Mouse (Mus musculus) WW6 (cell line): ENCODE data around the gene Nodal.
"Not testable (repeated sequence)": the region's sequence is repeated elsewhere in the genome, so short reads cannot be mapped to it uniquely, and the experiment has no call there.

Experiments
- DNase-seq: peaks from one replicate; pipeline ENCODE4 v3.0.0-alpha.2; 2013; ENCODE audit warnings: low read depth, low spot score

Nodal gene

DNA sequence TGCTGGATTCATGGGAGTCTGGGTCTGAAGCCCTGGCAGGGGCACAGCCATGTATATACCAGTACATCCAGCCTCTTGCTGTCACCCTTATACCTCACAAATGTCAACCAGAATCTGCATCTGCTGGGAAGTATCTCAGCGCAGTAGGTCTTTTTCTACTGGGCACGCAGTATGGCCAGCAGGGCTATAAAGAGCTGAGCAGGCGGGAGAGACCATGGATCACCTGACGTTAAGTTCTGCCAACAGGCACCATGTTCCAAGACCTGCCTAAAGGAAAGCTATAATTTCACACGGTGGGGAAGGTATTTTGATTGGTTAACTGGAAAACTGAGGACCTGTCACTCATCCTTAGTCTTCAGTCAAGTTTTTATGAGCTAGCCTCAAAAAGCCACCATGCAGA is 11.3 kb downstream of the Nodal start:
- no peak for DNase-seq

DNA sequence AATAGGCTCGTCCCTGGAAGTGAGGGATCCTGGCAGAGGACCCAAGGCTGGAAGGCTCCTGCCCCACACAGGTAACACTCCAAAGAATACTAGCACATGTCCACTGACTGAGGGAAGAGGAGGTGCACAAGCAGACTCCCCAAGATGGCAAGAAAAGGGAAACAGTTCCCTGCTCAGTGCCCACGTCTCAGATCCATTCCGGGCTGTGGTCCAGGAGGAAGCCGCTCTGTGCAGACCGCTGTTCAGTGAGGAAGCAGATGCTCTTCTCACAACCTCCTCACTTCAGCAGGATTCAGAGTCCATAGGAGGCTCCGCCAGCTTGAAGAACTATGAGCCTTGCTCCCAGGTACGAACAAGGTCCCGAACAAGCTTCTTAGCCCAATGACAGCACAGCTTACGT is 13.6 kb downstream of the Nodal start:
- DNase-seq, result no peak

- no peak for DNase-seq
Measured at GRCm38 (mm10) chr10:61440202-61440800, 22.5 kb downstream of the Nodal start.

DNA sequence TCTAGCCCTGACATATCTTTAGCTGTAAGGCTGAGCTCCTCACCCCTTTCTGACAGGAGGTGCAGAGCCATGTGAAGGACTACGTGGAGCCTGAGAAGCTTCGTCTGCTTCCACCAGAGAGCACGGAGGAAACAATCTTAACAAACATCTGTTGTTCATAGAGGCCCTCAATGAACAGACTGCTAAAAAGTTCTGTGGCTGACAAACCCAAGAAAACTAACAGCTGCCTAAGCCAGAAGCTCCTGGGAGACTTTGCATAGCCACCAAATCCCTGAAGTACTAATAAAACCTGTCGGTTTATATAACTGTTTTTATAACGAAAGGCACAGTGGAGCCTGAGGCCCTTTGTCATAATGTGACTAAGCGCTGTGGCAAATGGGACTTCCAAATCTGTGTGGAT is 25.7 kb downstream of the Nodal start:
- no peak for DNase-seq

GRCm38 (mm10) chr10:61443876-61444275 is 26.1 kb downstream of the Nodal start:
- DNase-seq, result no peak

- no peak for DNase-seq
Measured at GRCm38 (mm10) chr10:61445016-61445415, 27.2 kb downstream of the Nodal start.

DNA sequence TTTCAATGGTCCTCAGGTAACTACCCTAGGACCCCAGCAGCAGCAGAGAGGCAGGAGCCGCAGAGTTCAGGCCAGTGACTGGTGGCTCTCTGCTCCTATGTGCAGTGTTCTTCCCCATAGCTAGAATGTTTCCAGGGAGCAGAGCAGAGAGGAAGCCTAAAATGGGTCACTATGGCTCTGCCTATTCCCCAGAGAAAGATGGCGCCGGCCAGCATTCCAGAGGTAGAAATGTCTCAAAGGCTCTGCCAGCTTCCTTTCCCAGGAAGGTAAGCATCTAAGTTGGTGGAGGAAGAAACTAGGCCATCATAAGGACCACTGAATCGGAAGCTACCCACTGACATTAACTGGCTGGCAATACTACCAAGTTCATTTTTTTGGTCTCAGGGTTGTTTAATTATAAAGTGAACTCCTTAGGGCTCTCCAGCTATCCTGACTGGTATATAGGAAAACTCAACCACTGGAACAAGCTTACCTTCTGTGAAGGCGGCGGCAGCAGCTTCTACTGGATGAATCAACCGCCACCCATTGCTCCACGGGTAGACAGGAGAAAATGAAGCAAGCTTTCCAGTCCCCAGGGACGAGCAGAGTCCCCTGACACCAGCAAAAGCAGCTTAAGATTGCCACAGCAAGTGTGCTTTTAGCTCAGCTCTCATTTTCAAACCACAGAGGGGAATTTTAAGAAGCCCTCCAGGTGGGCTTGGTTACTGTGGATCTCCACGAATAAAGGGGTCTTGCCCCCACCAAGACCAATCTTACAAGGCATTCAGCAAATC is 30.0 kb downstream of the Nodal start:
- no peak for DNase-seq

DNA sequence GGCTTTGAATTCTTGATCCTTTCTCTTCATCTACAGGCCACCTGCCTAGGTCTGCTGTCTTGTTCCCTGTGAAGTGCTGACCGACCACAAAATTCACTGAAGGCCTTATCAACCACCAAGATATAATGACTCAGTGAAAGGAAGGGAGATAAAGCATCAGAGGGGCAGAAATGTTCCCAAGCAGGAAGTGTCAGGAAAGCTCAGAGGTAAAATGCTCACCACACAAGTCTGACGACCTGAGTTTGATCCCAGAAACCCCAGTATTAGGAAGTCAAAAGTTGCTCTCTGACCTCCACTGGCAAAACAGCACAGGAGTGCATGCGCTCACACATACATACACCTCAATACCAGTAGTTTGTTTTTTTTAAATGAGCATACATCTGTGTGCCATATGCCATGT is 31.1 kb downstream of the Nodal start:
- no peak for DNase-seq

GRCm38 (mm10) chr10:61451463-61451930 is 33.7 kb downstream of the Nodal start:
- no peak for DNase-seq

- DNase-seq, result no peak
Measured at GRCm38 (mm10) chr10:61451931-61452617, 34.3 kb downstream of the Nodal start.

DNA sequence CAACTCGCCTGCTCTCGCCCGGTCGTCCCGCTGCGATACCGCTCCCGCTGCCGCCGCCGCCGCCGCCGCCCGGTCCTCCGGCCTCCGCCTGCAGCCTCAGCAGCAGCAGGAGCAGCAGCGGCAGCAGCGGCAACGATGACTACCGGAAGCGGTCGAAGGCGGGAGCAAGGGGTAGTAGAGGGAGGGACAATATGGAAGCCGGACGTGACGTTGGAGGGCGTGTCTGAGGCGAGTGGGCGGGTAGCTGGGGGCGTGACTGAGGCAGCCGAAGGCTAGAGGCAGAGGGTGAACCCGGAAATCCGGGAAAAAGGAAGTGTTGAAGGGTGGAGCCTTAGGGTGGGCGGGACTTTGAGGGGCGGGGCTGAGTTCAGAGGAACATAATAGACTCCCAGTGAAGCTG is 34.9 kb downstream of the Nodal start, which contains the start of gene Eif4ebp2:
Gene Eif4ebp2, minus strand, starts transcription at position 17 of the 400 bp plus-strand sequence.
- DNase-seq, result peak; percentile 93

GRCm38 (mm10) chr10:61453171-61453570 is 35.4 kb downstream of the Nodal start:
- DNase-seq, result not testable (repeated sequence)

GRCm38 (mm10) chr10:61457182-61457581 is 39.4 kb downstream of the Nodal start:
- DNase-seq, result no peak

DNA sequence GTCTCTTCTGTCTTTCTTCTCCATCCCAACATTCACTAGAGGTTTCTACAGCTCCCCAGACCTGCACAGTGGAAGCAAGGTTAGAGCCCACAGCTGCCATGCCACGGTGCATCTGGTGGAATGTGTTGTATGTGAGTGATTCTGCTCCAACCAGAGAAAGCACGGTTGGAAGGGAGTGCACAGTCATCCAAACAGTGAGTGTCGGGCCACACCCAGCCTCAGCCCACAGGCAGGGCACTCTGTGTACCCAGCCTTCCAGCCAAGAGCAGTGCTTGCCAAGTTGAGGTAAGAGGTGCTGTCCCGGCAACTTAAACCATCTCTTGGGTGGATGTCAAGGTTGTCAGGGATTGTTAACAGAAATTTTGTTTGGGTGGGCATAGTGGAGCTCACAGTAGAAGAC is 47.2 kb downstream of the Nodal start:
- no peak for DNase-seq

DNA sequence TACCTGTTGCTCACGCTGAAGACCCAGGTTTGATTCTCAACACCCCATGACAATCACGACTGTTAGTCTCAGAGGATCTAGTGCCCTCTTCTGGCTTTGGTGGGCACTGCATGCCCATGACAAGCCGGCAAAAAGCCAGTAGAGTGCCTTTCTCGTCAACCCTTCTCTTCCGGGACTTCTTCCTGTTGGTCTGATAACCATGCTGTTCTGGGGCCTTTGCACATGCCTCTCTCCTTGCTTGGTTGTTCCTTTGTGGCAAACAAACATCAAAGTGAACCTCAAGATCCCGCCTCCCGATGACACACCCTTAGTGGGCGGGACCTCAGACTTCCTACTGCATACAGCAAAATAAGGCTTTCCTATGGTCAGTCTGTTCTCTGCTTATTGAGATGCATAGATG is 48.5 kb downstream of the Nodal start:
- no peak for DNase-seq

DNA sequence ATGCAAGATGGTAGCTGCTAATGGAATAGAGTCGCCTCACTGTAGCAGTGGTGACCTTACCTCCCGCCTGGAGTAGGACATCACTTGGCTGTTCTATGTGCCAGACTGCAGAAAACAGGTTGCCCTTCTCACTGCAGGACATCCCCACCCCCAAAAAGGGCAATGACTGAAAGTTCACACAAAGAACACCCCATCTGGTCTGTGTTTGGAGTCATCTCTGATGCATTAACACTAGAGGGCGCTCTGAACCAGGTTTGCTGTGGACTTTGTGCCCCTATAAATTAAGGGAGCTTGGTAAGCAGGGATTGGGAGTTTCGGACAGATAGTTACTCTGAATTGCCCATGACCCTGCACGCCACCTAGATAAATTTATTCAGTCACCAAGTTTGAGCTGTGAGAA is 49.1 kb downstream of the Nodal start:
- DNase-seq, result no peak

GRCm38 (mm10) chr10:61468900-61469299 is 51.1 kb downstream of the Nodal start:
- no peak for DNase-seq

DNA sequence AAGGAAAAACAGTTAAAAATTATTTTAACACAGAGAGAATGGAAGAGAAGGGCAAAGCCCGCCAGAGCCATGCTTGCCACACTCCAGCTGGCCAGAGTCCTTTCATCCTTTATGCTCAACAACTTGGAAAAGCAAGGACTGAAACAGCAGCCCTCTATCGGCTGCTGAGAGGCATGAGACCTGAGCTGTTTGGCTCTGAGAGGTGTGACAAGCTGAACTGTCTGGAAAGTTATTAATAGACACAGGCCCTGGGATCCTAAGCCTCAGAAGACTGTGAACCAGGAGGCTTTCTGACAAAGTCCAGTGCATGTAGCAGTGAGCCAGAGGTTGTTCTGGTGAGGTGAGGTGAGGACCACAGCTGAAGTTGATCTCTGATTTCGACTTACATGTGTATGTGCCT is 55.9 kb downstream of the Nodal start:
- DNase-seq, result no peak

- DNase-seq, result no peak
Measured at GRCm38 (mm10) chr10:61474344-61474743, 56.6 kb downstream of the Nodal start.
